Mouse (Mus musculus) neutrophil, adult 65 days (primary cell): ENCODE measurements around the gene Cdkn2b. TPM values are rescaled to one million over a fixed set of nuclear protein-coding genes. Genes with fewer than 3 reads are reported as not detected.

Experiments used
- total RNA-seq: library from RNA; stranded (reverse); gene quantifications from 2 replicates; pipeline ENCODE4 v1.2.4, GENCODE M21; 2023

The Cdkn2b gene
- not detected in 2 replicates for total RNA-seq

GRCm38 (mm10) chr4:89310491-89311254 is at the start of gene Cdkn2b:
Gene Cdkn2b, minus strand, starts transcription at chr4:89311039.

GRCm38 (mm10) chr4:89294486-89295440 is 16.1 kb downstream of the Cdkn2b start, which contains the start of gene Cdkn2a:
Gene Cdkn2a, minus strand, starts transcription at chr4:89294653.

Other genes starting within 250 kb of the Cdkn2b start
- gene Mtap, start 173.9 kb downstream of the Cdkn2b start, total RNA-seq, result 3.7 and 5.2 TPM in 2 replicates
- gene Cdkn2a, start 16.4 kb downstream of the Cdkn2b start, total RNA-seq, result not detected in 2 replicates